ENCODE assay signal across 19 mouse cellular contexts in genomic region chr11:77873116-77873515, GRCm38 (mm10). TPM values are rescaled to one million over a fixed set of nuclear protein-coding genes. Genes with fewer than 3 reads are reported as not detected.
DNase-seq lines count a peak whose midpoint lies in the region; ATAC-seq lines count a peak whose summit lies in the region.
"Had no signal": no experiment of that assay in that cellular context is flagged by ENCODE, and none has a peak within 500 bp of the region (broad histone marks: within the 10 kb centered on the region; RNA-seq: fewer than 3 reads in every experiment).

No protein-coding gene starts in this region.

- no peak for DNase-seq in heart, embryonic 10.5 days (ENCODE audit: low spot score)
- DNase-seq in heart, postnatal 10 days: no peak
- no peak for DNase-seq in neural tube, embryonic 10.5 days (ENCODE audit: extremely low spot score, low spot score)
- DNase-seq in hindbrain, embryonic 14.5 days (ENCODE audit: low spot score): no peak
- DNase-seq in lung, postnatal 36 days: no peak
- DNase-seq: gastrocnemius, postnatal 36 days; heart, postnatal 14 days; kidney, postnatal 14 days; lung, adult 2 months; right cerebral cortex, postnatal 4 days had no signal

- 0 out of 2 replicates have a peak, but pooled peaks cover 3% of the 10 kb centered on the region for H3K36me3 ChIP-seq in heart, embryonic 10.5 days
- H3K36me3 ChIP-seq in neural tube, embryonic 13.5 days: no peaks in the 10 kb centered on the region
- H3K36me3 ChIP-seq in hindbrain, embryonic 14.5 days (replicated peaks; ENCODE audit: control insufficient read depth, insufficient read depth): no peaks in the 10 kb centered on the region
- no peaks in the 10 kb centered on the region for H3K36me3 ChIP-seq in neural tube, embryonic 15.5 days
- H3K36me3 ChIP-seq in intestine, embryonic 15.5 days: no peaks in the 10 kb centered on the region
- H3K36me3 ChIP-seq: embryonic facial prominence, embryonic 15.5 days; stomach, embryonic 15.5 days had no signal

- WGBS in heart, embryonic 10.5 days: 49% methylated on average over 3 of the region's 3 CpGs
- 40% methylated on average over 3 of the region's 3 CpGs for WGBS in neural tube, embryonic 13.5 days
- WGBS in hindbrain, embryonic 14.5 days: 33% methylated on average over 3 of the region's 3 CpGs
- WGBS in neural tube, embryonic 15.5 days: 39% methylated on average over 3 of the region's 3 CpGs
- WGBS in intestine, embryonic 15.5 days: 44% methylated on average over 3 of the region's 3 CpGs

- H3K9me3 ChIP-seq in heart, embryonic 10.5 days: no peaks in the 10 kb centered on the region
- H3K9me3 ChIP-seq in neural tube, embryonic 13.5 days: no peaks in the 10 kb centered on the region
- H3K9me3 ChIP-seq in hindbrain, embryonic 14.5 days (ENCODE audit: control insufficient read depth, low read length): no peaks in the 10 kb centered on the region
- H3K9me3 ChIP-seq in neural tube, embryonic 15.5 days (replicated peaks): no peaks in the 10 kb centered on the region
- H3K9me3 ChIP-seq in intestine, embryonic 15.5 days: no peaks in the 10 kb centered on the region
- H3K9me3 ChIP-seq: embryonic facial prominence, embryonic 15.5 days; stomach, embryonic 15.5 days had no signal

- ATAC-seq in neural tube, embryonic 13.5 days (ENCODE audit: low read depth): no peak
- ATAC-seq in hindbrain, embryonic 14.5 days (ENCODE audit: low FRiP score): no peak
- ATAC-seq in neural tube, embryonic 15.5 days (ENCODE audit: low FRiP score): no peak
- ATAC-seq in intestine, embryonic 15.5 days: no peak
- ATAC-seq: intestine, postnatal 0 days had no signal

- H3K9ac ChIP-seq in neural tube, embryonic 13.5 days: no peak overlapping the region
- H3K9ac ChIP-seq in hindbrain, embryonic 14.5 days: peak overlapping the region; percentile 8; the same call in 1 of the 2 replicates
- H3K9ac ChIP-seq in neural tube, embryonic 15.5 days (replicated peaks): no peak overlapping the region
- no peak overlapping the region for H3K9ac ChIP-seq in intestine, embryonic 15.5 days
- H3K9ac ChIP-seq: embryonic facial prominence, embryonic 15.5 days; stomach, embryonic 15.5 days had no signal

- H3K4me1 ChIP-seq in heart, embryonic 10.5 days: peaks cover 59% of the 10 kb centered on the region
- peaks cover 67% of the 10 kb centered on the region for H3K4me1 ChIP-seq in neural tube, embryonic 13.5 days (replicated peaks)
- H3K4me1 ChIP-seq in hindbrain, embryonic 14.5 days (replicated peaks; ENCODE audit: control insufficient read depth, insufficient read depth, low read length): peaks cover 60% of the 10 kb centered on the region
- peaks cover 63% of the 10 kb centered on the region for H3K4me1 ChIP-seq in neural tube, embryonic 15.5 days
- peaks cover 18% of the 10 kb centered on the region for H3K4me1 ChIP-seq in intestine, embryonic 15.5 days (replicated peaks)

- intact Hi-C loops in heart, postnatal 10 days (cut with DNase I): no loop called here

- no peaks in the 10 kb centered on the region for H3K27me3 ChIP-seq in heart, embryonic 10.5 days (ENCODE audit: insufficient read depth, poor library complexity, severe bottlenecking)
- H3K27me3 ChIP-seq in neural tube, embryonic 13.5 days: peaks cover 65% of the 10 kb centered on the region
- no peaks in the 10 kb centered on the region for H3K27me3 ChIP-seq in hindbrain, embryonic 14.5 days (ENCODE audit: control insufficient read depth, insufficient read depth, low read length)
- H3K27me3 ChIP-seq in neural tube, embryonic 15.5 days (replicated peaks): 0 out of 2 replicates have a peak, but pooled peaks cover 3% of the 10 kb centered on the region
- no peaks in the 10 kb centered on the region for H3K27me3 ChIP-seq in intestine, embryonic 15.5 days (replicated peaks)
- H3K27me3 ChIP-seq: stomach, embryonic 15.5 days had no signal

- H3K4me3 ChIP-seq in heart, embryonic 10.5 days: 0 out of 2 replicates have a peak overlapping the region, but pooled peaks have one; percentile 44
- no peak overlapping the region for H3K4me3 ChIP-seq in neural tube, embryonic 13.5 days
- H3K4me3 ChIP-seq in hindbrain, embryonic 14.5 days (replicated peaks; ENCODE audit: low read length): no peak overlapping the region
- no peak overlapping the region for H3K4me3 ChIP-seq in neural tube, embryonic 15.5 days (replicated peaks)
- H3K4me3 ChIP-seq in intestine, embryonic 15.5 days (replicated peaks): no peak overlapping the region
- H3K4me3 ChIP-seq: embryonic facial prominence, embryonic 15.5 days; stomach, embryonic 15.5 days had no signal

- H3K4me2 ChIP-seq in neural tube, embryonic 13.5 days: no peak overlapping the region
- H3K4me2 ChIP-seq in hindbrain, embryonic 14.5 days (replicated peaks): no peak overlapping the region
- no peak overlapping the region for H3K4me2 ChIP-seq in neural tube, embryonic 15.5 days
- no peak overlapping the region for H3K4me2 ChIP-seq in intestine, embryonic 15.5 days (replicated peaks)

- no peak overlapping the region for H3K27ac ChIP-seq in heart, embryonic 10.5 days
- peak overlapping the region; percentile 78; the same call in 1 of the 2 replicates for H3K27ac ChIP-seq in neural tube, embryonic 13.5 days (replicated peaks)
- H3K27ac ChIP-seq in hindbrain, embryonic 14.5 days: 0 out of 2 replicates have a peak overlapping the region, but pooled peaks have one; percentile 80
- H3K27ac ChIP-seq in neural tube, embryonic 15.5 days (replicated peaks): 0 out of 2 replicates have a peak overlapping the region, but pooled peaks have one; percentile 75
- no peak overlapping the region for H3K27ac ChIP-seq in intestine, embryonic 15.5 days
- H3K27ac ChIP-seq: embryonic facial prominence, embryonic 15.5 days; stomach, embryonic 15.5 days had no signal

RNA-seq across cellular contexts. Expression of gene Pipox, which starts 20.8 kb away (rescaled TPM):
- polyA plus RNA-seq in heart, embryonic 10.5 days (2016; fragmentation: Nextera tagmentation; extraction: Ambion mirVana): 2.0 and 3.0 TPM in 2 replicates
- 1 to 10 TPM; 1.2 to 1.4 TPM for total RNA-seq in heart, postnatal 10 days (2021)
- 4.1 and 6.1 TPM in 2 replicates for polyA plus RNA-seq in neural tube, embryonic 13.5 days (2015; fragmentation: Nextera tagmentation; extraction: Ambion mirVana)
- polyA plus RNA-seq in hindbrain, embryonic 14.5 days (2014; fragmentation: Nextera tagmentation; extraction: Ambion mirVana): 2.8 and 6.1 TPM in 2 replicates
- polyA plus RNA-seq in neural tube, embryonic 15.5 days (2015; fragmentation: Nextera tagmentation; extraction: Ambion mirVana): 5.4 and 5.5 TPM in 2 replicates
- 29.8 and 36.1 TPM in 2 replicates for polyA plus RNA-seq in intestine, embryonic 15.5 days (2015; fragmentation: Nextera tagmentation; extraction: Ambion mirVana)
- total RNA-seq: gastrocnemius, postnatal 36 days had no signal
- polyA plus RNA-seq: C2C12 had no signal

RNA-seq across cellular contexts. Expression of gene Sez6, which starts 57.5 kb away (rescaled TPM):
- polyA plus RNA-seq in heart, embryonic 10.5 days (2016; fragmentation: Nextera tagmentation; extraction: Ambion mirVana): 0.05 and 0.30 TPM in 2 replicates
- total RNA-seq in heart, postnatal 10 days (2021): under 1 TPM; 0.22 to 0.64 TPM
- polyA plus RNA-seq in neural tube, embryonic 13.5 days (2015; fragmentation: Nextera tagmentation; extraction: Ambion mirVana): 95.2 and 104 TPM in 2 replicates
- polyA plus RNA-seq in hindbrain, embryonic 14.5 days (2014; fragmentation: Nextera tagmentation; extraction: Ambion mirVana): 110 TPM in 2 replicates
- polyA plus RNA-seq in neural tube, embryonic 15.5 days (2015; fragmentation: Nextera tagmentation; extraction: Ambion mirVana): 101 and 123 TPM in 2 replicates
- polyA plus RNA-seq in intestine, embryonic 15.5 days (2015; fragmentation: Nextera tagmentation; extraction: Ambion mirVana): 0.95 and 1.2 TPM in 2 replicates
- total RNA-seq: liver, adult 2 months; megakaryocyte progenitor cell, adult 5-6 weeks had no signal
- polyA plus RNA-seq: C2C12; liver, adult 2 months had no signal

Comparison
In these comparisons a context has a peak if more than half of its experiments do, and no peak if none do; other contexts are left out.
1. H3K27ac ChIP-seq: peak in neural tube, embryonic 13.5 days (single experiment), hindbrain, embryonic 14.5 days (single experiment) and neural tube, embryonic 15.5 days (single experiment); none in heart, embryonic 10.5 days (single experiment) and intestine, embryonic 15.5 days (single experiment).
2. RNA of gene Sez6, which starts 57.5 kb away (polyA plus RNA-seq): 101 to 123 TPM in neural tube, embryonic 15.5 days, 110 TPM in hindbrain, embryonic 14.5 days and 95.2 to 104 TPM in neural tube, embryonic 13.5 days; 0.95 to 1.2 TPM in intestine, embryonic 15.5 days and 0.05 to 0.30 TPM in heart, embryonic 10.5 days; every median in the first group is over 10 times any median in the second.